Mouse (Mus musculus) lung, postnatal 0 days (tissue): ENCODE measurements around the gene Banp. TPM values are rescaled to one million over a fixed set of nuclear protein-coding genes. Genes with fewer than 3 reads are reported as not detected.

Experiments used
- ATAC-seq: fragments of 200-750 bp; cut with Nextera tagmentation; 2 replicates; pipeline ENCODE4 v1.8.0; 2017; ENCODE audit warnings: moderate library complexity
- DNase-seq: peaks from one replicate; pipeline ENCODE4 v3.0.0-alpha.2; 2016; ENCODE audit warnings: low spot score
- H3K27ac ChIP-seq: fragments of 300-500 bp; sonication (generic); 2 replicates; pipeline ENCODE4 v1.5.1; 2014; ENCODE audit warnings: antibody characterized with exemption, mild to moderate bottlenecking, low read length, mixed read lengths
- H3K27me3 ChIP-seq: fragments of 300-500 bp; sonication (generic); replicated peaks from 2 replicates; pipeline ENCODE4 v1.6.1; 2014; ENCODE audit warnings: low read length, mixed read lengths; ENCODE audit not compliant: insufficient read depth
- H3K36me3 ChIP-seq: fragments of 300-500 bp; sonication (generic); 2 replicates; pipeline ENCODE4 v1.6.1; 2014; ENCODE audit warnings: low read length, mixed read lengths; ENCODE audit not compliant: insufficient read depth
- H3K4me1 ChIP-seq: fragments of 300-500 bp; sonication (generic); 2 replicates; pipeline ENCODE4 v1.6.1; 2014; ENCODE audit warnings: antibody characterized with exemption, low read depth, low read length, mixed read lengths; ENCODE audit not compliant: insufficient read depth
- H3K4me2 ChIP-seq: fragments of 300-500 bp; sonication (generic); replicated peaks from 2 replicates; pipeline ENCODE4 v1.6.1; 2014; ENCODE audit warnings: low read depth, mild to moderate bottlenecking, low read length, moderate library complexity, mixed read lengths
- H3K4me3 ChIP-seq: fragments of 300-500 bp; sonication (generic); 2 replicates; pipeline ENCODE4 v1.5.1; 2014; ENCODE audit warnings: low read depth, low read length
- H3K9ac ChIP-seq: fragments of 300-500 bp; sonication (generic); replicated peaks from 2 replicates; pipeline ENCODE4 v1.6.1; 2014; ENCODE audit warnings: low read depth, mild to moderate bottlenecking
- H3K9me3 ChIP-seq: fragments of 300-500 bp; sonication (generic); 2 replicates; pipeline ENCODE4 v1.6.1; 2016; ENCODE audit warnings: low read length, mixed read lengths
- CTCF ChIP-seq: IDR thresholded peaks from 2 replicates; pipeline ENCODE4 v1.5.1; 2016; ENCODE audit warnings: antibody characterized with exemption, mild to moderate bottlenecking
- EP300 ChIP-seq: IDR thresholded peaks from 2 replicates; pipeline ENCODE4 v1.6.1; 2016; ENCODE audit warnings: antibody characterized with exemption, mild to moderate bottlenecking, control low read depth
- WGBS: fragments of 180-500 bp; shearing (Covaris S2); extraction: QIAGEN DNeasy Blood & Tissue Kit; methylation state at CpG from one replicate; pipeline ENCODE4 v1.1.7; 2014; 5-methylcytosine and 5-hydroxymethylcytosine counted together
- polyA plus RNA-seq: library from polyadenylated mRNA; unstranded; fragments of >200 nt; fragmentation: Nextera tagmentation; extraction: Ambion mirVana; gene quantifications from 2 replicates; pipeline ENCODE4 v1.2.1, GENCODE M21; 2015

The Banp gene
- polyA plus RNA-seq, 1 experiment from 2014 or later: 17.1 TPM

GRCm38 (mm10) chr8:122050620-122051019 lies 101.1 kb downstream of the Banp start:
- H3K4me1 ChIP-seq: no peaks in the 10 kb centered on the region
- DNase-seq (no peak), ATAC-seq (no peak)
- no peak overlapping the region for H3K4me3 ChIP-seq
- no peak overlapping the region for H3K27ac ChIP-seq
- WGBS: 72% methylated on average over 9 of the region's 9 CpGs
- no peaks in the 10 kb centered on the region for H3K36me3 ChIP-seq
- TF ChIP-seq EP300: no peak
- no peak for TF ChIP-seq CTCF
- no peak overlapping the region for H3K4me2 ChIP-seq
- H3K27me3 ChIP-seq: no peaks in the 10 kb centered on the region
- H3K9ac ChIP-seq: no peak overlapping the region
- no peaks in the 10 kb centered on the region for H3K9me3 ChIP-seq

- ATAC-seq (no peak), DNase-seq (no peak)
- H3K27me3 ChIP-seq: no peaks in the 10 kb centered on the region
- no peaks in the 10 kb centered on the region for H3K9me3 ChIP-seq
- no peak overlapping the region for H3K4me3 ChIP-seq
- no peak for TF ChIP-seq CTCF
- H3K4me2 ChIP-seq: no peak overlapping the region
- H3K36me3 ChIP-seq: no peaks in the 10 kb centered on the region
- no peak overlapping the region for H3K27ac ChIP-seq
- 40% methylated on average over 9 of the region's 10 CpGs for WGBS
- no peaks in the 10 kb centered on the region for H3K4me1 ChIP-seq
- no peak overlapping the region for H3K9ac ChIP-seq
These were observed 105.8 kb downstream of the Banp start for GRCm38 (mm10) chr8:122055321-122055720.

GRCm38 (mm10) chr8:122056113-122056512 lies 106.6 kb downstream of the Banp start:
- Histone ChIP-seq H3K9ac (no peak overlapping the region), H3K4me2 (no peak overlapping the region), H3K9me3 (no peaks in the 10 kb centered on the region), H3K4me3 (no peak overlapping the region), H3K36me3 (no peaks in the 10 kb centered on the region), H3K4me1 (no peaks in the 10 kb centered on the region), H3K27me3 (no peaks in the 10 kb centered on the region), H3K27ac (no peak overlapping the region)
- ATAC-seq (no peak), DNase-seq (no peak)
- WGBS: 46% methylated on average over 1 of the region's 1 CpGs
- TF ChIP-seq EP300 (no peak), CTCF (no peak)

GRCm38 (mm10) chr8:122056882-122057281 lies 107.3 kb downstream of the Banp start:
- Histone ChIP-seq H3K9ac (no peak overlapping the region), H3K9me3 (no peaks in the 10 kb centered on the region), H3K27ac (no peak overlapping the region), H3K4me3 (no peak overlapping the region), H3K27me3 (no peaks in the 10 kb centered on the region), H3K4me2 (no peak overlapping the region), H3K4me1 (no peaks in the 10 kb centered on the region), H3K36me3 (no peaks in the 10 kb centered on the region)
- DNase-seq (no peak), ATAC-seq (0 out of 2 replicates have a peak, but pooled peaks have one; percentile 9)
- WGBS: 47% methylated on average over 7 of the region's 7 CpGs
- TF ChIP-seq CTCF (no peak), EP300 (no peak)

DNA sequence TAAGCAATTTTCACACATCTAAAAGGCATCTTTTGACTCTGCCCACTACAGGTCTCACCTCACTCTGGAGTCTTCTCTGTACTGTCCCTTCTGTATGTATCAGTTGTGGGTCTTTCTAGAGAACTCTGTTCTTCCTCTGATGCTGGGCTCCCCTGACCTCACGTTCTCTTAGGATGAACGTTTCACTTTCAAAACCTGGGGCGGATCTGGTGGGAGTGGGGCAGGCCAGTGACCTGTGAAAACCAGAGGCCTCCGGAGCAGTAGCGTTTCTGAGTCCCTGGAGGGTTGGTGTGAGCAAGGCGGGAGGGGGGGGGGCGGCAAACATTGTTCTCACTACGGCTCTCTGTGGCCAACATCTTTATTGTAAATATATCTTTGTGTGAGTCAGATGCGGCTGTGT lies 109.0 kb downstream of the Banp start:
- no peak for TF ChIP-seq CTCF
- Histone ChIP-seq H3K9ac (no peak overlapping the region), H3K4me3 (no peak overlapping the region), H3K4me2 (no peak overlapping the region), H3K9me3 (no peaks in the 10 kb centered on the region), H3K27me3 (no peaks in the 10 kb centered on the region), H3K27ac (no peak overlapping the region), H3K36me3 (no peaks in the 10 kb centered on the region), H3K4me1 (no peaks in the 10 kb centered on the region)
- DNase-seq (no peak), ATAC-seq (no peak)
- 51% methylated on average over 9 of the region's 9 CpGs for WGBS

- Histone ChIP-seq H3K36me3 (no peaks in the 10 kb centered on the region), H3K4me3 (no peak overlapping the region), H3K4me1 (no peaks in the 10 kb centered on the region), H3K27me3 (no peaks in the 10 kb centered on the region), H3K9ac (no peak overlapping the region), H3K4me2 (no peak overlapping the region), H3K9me3 (no peaks in the 10 kb centered on the region), H3K27ac (no peak overlapping the region)
- no peak for DNase-seq
- peak; percentile 8; the same call in 1 of the 2 replicates for ATAC-seq
- no peak for TF ChIP-seq CTCF
- no peak for TF ChIP-seq EP300
- WGBS: 56% methylated on average over 8 of the region's 8 CpGs
These were observed 109.4 kb downstream of the Banp start for GRCm38 (mm10) chr8:122058951-122059350.

DNA sequence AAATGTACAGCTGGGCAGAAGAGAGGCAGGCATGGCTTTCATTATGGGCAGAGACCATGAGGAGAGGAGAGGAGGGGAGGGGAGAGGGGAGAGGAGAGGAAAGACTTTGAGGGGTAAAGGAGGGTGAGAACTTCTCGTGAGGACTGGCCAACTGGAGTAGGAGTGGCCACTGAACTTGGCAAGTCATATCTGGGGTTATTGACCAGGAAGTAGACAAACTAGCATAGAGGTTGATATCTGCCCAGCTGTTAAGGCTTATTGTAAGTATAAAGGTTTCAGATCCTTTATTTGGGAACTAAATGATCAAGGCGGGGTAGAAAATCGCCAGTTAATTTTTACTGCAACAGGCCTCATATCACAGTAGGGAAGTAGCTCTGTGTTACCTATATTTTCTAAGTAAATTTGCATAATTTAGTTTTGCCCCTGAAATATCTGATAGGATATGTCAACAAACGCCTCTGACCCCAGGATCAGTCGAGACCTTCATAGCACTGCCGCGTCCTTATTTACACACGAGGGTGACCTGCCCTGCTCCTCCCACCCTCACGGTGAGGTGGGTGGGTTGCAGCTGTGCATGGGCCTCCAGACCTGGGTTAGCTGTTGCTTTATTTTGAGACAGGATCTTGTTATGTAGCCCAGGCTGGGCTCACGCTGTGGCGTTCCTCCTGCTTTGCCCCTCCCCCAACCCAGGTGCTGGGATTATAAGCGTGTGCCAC lies 113.1 kb downstream of the Banp start:
- Histone ChIP-seq H3K27ac (no peak overlapping the region), H3K9me3 (no peaks in the 10 kb centered on the region), H3K4me2 (no peak overlapping the region), H3K27me3 (no peaks in the 10 kb centered on the region), H3K4me1 (no peaks in the 10 kb centered on the region), H3K36me3 (no peaks in the 10 kb centered on the region), H3K9ac (no peak overlapping the region), H3K4me3 (no peak overlapping the region)
- TF ChIP-seq EP300 (no peak), CTCF (no peak)
- 44% methylated on average over 12 of the region's 12 CpGs for WGBS
- ATAC-seq (no peak), DNase-seq (no peak)
